Mouse (Mus musculus) right cerebral cortex, adult 2 months (tissue): ENCODE measurements around the gene Tagap.
"Not testable (repeated sequence)": the region's sequence is repeated elsewhere in the genome, so short reads cannot be mapped to it uniquely, and the experiment has no call there.

Experiments used
- DNase-seq, 2 experiments: peaks; one replicate each; pipeline ENCODE4 v3.0.0; 2021 to 2022; ENCODE audit warnings: low spot score in 2 of 2

Gene Tagap

DNA sequence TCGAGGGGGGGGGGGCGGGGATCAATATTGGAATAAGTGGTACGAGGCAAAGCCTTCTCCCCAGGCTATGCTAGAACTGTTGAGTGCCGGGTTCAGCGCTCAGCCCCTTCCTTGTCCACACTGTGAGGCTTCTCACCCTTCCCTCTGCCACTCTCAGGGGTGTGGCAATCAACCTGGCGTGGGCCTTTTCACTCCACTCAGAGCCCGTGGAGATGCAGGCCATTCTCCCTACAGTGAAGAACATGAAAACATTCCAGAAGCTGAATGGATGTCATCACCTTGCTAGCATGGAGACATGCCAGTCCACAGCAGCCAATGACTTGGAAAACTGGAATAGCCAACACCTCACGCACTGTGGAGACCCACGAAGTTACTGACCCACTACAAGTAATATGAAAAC, 10.0 kb upstream of the Tagap start:
- DNase-seq = no peak

DNA sequence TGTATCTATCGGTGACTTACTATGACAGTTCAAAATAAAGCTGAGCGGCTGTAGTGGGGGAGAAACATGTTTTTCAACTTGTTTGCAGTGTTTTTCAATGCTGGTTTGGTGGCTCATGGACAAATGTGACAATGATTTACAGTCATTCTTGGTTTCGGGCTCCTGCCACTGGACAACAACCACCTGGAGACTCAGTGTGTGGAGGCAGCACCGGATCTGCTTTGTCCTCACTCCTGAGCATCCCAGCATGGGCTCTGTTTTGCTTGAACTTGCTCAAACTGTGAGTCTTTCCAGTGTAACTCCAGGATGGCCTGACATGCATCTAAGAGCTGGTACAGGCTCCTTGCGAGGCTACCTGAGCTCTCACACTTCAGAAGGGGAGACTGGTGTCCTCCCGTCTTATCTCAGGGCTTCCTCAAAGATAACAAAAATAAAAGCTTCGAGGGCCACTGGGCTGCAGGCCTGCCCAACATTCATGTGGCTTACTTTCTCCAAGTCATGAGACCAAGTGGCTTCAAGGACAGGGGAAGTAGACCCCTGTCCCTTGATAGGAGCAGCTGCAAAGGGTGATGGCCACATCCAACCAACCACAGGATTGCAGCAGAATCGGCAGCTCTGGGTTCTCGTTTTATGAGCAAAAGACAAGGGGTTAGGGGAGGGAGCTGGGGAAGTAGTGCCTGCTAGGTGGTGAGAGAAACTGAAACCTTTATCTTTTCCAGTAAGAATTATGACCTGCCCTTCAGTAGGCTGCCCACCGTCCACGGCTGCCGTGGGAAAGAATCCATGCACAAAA, 8.8 kb upstream of the Tagap start:
- DNase-seq = no peak

DNA sequence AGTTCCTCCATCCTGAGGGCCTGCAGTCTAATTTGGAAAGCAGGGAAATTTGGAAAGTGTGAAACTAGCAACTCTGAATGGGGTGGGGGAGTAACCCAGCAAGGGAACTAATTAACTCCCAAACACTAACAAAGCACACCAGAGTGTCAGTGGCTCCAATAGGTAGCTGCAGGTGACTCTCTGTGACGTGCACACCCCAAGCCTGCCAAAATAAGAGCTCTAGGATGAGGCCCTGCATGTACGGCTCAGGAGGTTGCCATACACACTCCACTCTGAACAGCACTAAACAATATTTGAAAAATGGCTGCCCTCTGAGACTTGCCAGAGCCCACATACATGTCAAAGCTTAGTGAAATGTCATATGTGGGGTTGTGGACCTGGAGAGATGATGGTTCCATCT, 7.4 kb upstream of the Tagap start:
- DNase-seq = no peak

DNA sequence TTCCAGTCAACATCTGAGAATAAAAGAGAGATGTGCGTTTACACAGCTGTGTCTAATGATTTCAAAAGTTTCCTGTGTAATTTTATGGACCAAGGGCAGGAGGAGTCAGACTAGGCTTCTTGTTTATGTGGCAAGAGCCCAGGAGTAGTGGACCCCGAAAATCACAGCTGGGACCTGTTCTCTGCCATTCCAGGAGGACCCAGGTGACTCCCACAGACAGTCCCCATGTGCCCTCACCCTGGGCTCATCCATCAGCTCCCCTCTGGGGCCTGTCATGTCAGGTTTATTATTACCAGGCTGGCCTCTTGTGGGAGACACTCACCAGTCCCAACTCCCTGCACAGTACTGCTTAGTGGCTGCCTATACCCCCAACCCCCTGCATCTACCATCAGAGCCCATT, 6.6 kb upstream of the Tagap start:
- DNase-seq = no peak

DNA sequence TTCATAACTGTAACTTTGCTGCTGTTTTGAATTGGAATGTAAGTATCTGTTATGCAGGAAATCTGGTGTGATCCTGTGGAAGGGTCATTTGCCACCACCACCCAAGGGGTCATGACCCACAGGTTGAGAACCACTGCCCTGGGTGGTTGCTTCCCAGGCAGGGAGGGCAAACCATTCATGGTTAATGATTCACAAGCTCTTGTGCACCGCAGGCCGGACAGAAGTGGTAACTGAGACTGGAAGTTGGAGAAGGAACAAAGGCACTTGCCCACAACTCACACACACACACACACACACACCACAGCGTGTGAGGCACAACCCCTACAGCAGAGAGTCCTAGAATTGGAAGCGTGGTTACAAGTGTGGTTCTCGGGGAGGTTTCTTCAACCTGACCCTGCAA, 3.2 kb upstream of the Tagap start:
- DNase-seq = no peak

DNA sequence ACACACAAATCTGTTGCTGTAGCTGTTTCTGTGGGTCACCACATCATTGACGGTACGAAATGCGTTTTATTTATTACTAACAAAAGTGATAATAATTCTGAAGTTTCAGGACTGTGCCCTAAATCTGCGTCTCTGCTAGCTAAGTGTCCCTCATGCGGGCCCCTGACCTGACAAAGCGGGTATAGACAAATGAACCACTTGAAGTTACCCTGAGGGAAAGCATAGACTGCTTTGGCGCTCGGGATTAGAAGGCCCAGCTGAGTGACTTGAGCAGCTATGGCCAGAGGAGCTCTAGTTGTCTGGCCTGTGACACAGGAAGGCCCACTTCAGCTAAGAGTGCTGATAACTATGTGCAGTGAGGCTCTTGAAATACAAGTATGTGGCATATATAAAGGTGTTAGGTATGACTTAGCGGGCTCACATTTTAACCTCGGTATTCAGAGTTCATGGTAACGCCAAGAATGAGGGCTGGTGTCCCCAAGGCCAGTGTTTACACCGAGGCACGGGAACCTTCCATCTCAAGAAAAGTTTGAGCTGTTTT, 1.5 kb upstream of the Tagap start:
- no peak for DNase-seq

DNA sequence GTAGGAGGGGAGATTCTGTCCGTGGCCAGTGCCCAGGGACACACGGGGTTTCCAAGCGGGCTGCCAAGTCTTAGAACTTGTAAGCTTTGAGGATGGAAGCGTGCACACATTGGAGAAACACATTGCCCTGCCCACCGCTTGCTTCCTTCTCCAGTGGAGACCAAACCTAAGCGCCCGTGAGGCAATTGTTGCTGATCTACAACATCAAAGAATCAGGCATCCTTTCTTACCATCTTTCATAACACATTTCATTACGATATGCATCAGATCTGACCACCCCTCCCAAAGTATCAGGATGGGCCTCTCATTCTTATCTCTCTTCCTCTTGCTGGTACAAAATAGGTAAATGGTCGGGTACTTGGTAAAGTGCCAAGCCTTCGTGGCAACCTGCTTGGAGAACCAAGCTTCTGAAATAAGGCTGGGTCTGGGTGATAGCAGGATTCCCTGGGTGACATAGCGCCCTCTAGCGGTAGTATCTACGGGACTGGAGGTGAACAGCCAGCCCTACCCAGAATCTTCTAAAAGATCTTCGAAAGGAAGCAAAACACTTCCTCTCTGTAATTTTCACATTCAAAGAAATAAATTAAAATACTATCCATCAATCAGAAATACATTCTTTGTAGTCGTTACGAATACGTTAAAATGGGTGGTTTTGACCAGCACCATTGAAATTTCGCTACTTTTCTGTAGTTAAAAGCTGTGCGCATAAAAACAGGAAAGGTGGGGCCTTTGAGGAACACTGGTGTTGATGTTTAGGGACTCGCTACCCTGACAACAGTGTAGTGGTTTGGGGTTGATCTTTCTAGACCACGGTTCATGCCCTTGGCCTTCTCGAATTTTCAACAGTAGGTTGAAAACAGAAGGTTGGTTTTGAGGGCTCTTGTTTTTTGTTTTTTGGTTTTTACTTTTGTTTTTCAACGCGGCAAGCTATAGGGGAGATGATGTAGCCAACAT, 2.1 kb downstream of the Tagap start:
- DNase-seq = peak; percentile 71 to 72

DNA sequence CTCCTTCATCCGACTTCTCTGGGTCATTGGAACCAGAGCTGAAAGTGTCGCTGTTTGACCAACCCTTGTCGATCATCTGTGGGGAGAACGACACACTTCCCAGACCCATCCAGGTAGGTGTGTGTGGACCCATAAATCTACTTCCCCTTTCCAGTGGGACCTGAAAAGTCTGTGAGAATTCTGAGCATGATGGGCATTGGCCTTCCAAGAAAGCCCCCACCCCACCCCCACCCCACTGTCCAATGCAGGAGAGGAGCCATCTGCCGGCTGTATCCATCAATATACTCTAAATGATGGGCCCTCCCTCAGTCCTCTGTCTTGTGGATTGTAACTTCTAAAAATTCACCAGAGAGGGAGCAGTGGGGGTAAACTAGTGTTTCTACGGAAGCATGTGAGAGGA, 2.9 kb downstream of the Tagap start:
- DNase-seq = no peak

DNA sequence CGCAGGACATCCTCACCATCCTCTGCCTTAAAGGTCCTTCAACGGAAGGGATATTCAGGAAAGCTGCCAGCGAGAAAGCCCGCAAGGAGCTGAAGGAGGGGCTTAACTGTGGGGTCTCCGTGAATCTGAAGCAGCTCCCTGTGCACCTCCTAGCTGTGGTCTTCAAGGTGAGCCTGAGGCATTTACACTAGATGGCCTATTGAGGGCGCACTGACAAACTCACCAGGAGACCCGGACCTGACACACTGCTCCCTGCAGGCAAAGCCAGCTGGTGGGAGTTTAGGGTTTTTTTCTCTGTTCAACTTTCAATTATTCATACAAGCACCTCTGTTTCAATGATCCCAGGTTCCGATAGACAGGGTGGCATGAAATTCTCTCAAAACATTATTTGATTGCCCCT, 3.5 kb downstream of the Tagap start:
- no peak for DNase-seq

DNA sequence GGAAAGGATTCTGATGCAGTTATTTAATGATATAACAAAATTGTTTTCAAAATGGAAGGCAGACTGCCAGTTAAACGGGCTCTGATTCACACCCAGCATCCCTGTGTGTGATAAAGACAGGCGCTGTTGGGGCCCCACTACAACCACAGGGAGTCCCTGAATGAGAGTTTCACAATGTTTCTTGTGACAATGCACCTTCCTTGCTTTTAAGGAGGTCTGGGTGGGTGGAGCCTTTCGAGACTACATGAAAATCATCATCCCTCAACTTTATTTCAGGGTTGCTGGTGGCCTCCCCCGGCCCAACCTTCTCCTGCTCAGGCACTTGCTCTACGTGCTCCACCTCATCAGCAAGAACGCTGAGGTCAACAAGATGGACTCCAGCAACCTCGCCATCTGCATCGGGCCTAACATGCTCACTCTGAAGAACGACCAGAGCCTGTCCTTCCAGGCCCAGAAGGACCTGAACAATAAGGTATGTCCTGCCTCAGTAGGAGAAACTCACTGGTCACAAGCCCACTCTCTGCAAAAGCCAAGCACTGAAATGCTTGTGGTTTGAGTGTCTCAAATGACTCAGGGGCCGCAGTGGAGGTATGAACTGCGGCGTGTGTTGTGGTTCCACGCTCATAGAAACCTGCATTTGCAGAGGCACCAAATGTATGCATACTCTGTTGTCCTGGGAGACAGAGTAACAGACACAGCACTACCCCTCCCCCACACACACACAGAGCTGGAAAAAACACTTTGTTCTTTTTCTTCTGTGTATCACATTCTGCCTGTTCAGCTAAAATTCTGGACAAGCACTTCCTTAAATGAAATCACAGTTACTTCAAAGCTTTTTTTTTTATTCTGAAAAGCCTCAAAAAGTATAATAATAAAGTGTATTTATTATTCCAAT, 5.5 kb downstream of the Tagap start:
- DNase-seq = no peak

DNA sequence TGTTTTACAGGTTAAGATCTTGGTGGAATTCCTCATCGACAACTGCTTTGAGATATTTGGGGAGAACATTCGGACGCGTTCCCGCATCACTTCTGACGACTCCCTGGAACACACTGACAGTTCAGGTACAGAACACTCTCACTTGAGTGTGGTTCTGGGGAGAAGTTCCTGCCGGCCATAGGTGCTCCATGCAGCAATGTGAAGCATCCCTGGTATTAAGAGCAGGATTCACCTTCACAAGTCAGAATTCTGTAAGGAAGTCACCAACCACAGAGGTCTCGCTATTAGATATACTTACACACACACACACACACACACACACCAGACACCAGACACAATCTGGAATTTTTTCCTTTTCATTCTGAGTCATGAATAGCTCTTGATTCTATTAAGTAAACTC, 6.3 kb downstream of the Tagap start:
- not testable (repeated sequence) for DNase-seq

DNA sequence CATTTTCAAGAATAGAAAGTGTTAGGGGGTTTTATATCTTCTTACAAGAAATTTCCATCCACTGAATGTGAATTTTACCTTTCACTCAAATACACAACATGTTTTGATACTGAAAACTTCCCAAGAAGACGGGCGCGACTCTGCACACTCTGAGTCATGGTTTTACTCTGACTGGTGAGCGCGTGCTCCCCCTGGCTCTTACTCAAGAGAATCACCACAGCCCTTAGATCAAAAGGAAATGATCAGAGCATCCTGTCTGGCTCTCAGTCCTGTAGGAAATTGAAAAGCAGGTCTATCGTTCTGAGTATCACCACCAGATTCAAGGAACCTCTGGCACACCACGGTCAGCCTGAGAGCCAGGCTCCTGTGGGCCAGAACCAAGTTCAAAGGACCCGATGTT, 13.8 kb downstream of the Tagap start:
- peak; percentile 59 to 61 for DNase-seq

DNA sequence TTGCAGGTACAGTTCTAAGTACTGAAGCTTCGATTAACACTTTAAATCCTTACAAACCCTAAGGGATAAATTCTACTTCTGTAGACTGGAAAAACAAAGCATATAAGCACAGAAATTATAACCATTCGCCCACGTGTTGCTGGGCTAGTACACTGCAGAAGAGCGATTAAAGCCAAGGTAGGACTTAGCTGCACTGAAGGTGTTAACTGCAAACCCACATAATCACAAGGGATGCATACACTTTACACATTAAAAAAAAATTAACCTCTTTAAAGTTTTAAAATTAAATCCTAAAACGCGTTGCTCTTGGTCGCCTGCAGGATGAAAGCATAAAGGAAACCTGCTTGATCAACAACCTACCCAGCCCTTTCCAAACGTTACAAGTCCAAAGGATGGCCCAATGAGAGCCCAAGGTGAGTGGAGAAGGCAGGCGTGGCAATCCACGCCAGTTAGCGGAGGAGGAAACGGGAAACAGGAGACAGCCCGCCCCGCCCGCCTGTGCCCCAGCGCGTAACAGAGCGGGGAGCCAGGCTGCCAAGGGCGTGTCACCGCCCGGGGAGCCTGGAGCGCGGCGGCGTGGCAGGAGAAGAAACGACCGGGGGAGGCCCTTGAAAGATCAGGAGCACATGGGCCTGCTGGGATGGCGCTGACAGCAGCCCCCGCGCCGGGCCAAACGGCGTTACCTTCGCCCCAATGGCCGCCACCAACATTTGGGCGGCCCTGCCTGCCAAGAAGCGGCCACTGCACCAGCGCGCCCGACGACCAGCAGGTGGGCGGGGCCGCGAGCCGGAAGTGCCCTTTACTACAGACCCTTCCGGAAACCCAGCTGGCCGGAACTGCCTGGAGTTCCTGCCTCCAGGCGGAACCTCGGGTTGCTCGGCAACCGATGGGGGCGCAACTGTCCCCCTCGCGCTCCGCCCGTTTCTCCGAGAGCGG, 19.6 kb downstream of the Tagap start, which contains the start of gene Rsph3a:
Rsph3a (plus strand) TSS at position 498 of the 936 bp plus-strand sequence.
- DNase-seq = peak; percentile 73 to 84

DNA sequence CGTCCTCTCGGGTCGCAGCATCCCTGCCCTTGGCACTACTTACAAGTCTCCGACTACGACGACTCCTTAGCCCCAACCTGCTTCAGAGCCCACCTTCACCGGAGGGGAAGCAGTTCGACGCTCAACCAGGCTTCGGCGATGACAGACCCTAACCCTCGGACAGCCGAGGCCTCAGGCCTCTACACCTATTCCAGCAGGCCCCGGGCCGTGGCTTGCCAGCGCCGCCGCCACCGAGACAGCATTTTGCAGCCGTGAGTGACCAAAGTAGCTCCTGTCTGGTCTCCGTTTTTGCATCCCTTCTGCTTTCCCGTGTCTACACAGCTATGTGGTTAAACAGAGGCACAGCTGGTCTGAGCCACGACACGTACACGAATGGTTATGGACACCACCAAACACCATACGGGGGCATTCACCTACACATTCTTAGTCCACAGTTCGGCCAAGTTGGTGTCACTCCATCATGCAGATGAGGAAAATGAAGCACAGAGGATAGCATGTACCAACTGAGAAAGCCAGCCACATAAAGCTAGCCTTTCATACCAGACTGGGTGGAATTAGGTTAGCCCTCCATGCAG, 20.3 kb downstream of the Tagap start:
- DNase-seq = not testable (repeated sequence)

DNA sequence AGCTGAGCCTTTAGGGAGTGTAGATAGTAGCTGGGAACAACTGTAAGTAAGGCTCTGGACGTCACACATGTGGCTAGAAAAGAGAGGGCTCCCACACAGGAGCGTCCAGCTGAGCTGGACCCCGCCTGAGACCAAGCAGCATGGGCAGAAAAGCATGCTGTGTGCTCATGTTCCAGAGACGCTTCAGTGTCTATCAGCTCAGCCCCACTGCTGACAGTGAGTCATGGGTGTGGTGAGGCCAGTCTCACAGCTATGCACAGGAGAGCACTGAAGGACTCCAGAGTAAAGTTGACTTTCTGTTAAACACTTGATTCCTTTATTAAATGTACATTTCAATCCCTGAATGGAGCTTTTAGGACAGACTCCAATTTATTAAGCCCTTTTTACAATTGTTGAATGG, 25.5 kb downstream of the Tagap start:
- DNase-seq = not testable (repeated sequence)

DNA sequence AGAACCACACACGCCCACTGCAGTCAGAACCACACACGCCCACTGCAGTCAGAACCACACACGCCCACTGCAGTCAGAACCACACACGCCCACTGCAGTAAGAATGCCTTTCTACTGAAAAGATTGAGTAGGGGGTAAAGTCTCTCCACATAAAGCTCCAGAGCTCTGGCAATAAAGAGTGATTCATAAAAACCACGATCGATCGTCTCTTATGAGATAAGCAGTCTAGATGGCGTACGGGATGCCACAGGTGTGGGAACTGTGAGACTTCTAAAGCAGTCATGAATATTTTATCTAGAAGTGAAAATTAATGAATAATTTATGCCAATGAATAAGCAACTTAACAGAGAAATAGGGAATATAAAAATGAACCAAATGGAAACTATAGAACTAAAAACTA, 31.4 kb downstream of the Tagap start:
- DNase-seq = not testable (repeated sequence)

DNA sequence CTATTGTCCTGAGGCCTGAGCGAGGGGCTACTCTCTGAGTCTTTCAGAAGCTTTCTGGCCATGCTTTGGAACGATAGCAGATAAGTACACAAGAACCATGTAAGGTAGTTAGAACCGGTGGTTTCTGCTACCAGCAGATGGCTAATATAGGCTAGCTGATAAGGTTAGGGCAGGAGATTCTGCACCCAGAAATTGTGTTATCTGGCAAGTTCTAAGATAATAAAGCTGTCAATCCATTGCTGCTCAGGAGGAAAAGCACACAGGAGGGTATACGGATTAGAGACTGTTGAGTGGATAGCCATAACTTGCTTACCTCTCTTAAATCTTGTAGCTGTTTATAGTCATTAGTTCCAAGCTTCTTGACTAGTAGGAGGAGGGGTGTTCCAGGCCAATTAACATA, 37.5 kb downstream of the Tagap start:
- DNase-seq = not testable (repeated sequence)

DNA sequence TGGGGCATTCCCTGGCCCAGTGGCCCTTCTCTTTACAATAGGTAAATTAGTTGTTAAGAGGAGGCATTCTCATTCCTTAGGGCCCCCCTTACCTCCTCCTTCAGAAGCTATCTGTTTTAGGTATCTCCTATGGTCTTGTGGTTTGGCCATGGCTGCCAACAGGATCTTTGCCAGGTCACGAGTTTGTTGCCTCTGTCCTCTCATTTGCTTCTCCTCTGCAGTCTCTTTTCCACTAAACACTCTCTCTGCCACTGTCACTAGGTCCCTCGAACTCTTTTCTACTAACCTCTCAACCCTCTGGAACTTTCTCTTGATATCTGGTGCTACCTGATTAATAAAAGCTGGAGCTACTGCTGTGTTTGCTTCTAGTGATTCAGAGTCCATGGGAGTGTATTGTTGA, 38.6 kb downstream of the Tagap start:
- DNase-seq = not testable (repeated sequence)

DNA sequence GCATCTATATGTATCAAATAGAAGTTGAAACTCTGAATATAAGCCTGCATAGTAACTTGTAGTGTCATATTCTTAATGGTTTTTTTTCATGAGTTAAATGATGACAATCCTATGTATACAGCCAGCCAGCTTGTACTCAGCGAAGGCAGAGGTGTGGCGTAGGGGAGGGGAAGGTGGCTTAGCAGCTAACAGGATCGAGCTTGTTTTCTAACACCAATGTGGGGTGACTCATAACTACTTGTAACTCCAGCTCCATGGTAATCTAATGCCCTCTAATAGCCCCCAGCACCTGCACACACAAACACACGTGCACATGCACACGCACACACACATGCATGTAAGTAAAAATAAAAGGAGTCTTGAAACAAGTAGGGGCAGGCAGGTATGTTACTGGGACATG, 42.7 kb downstream of the Tagap start:
- DNase-seq = not testable (repeated sequence)

DNA sequence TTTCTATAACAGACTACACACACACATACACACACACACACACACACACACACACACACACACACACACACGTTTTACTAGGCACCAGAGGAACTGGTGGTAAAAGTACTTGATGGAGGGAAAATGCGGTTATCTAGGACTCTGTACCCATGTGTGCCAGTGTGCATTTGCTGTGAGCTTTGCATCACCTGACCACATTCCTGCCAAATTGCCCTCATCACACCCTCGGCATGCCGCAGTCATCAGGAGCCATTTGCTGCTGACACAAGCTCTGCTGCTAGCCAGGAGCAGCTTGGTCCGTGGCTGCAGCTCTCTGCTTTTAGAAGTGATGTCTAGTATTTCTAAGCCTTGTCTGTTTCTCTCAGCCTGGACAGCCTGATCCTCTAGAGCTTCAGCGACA, 44.0 kb downstream of the Tagap start:
- not testable (repeated sequence) for DNase-seq
